Mouse (Mus musculus) limb, embryonic 12.5 days (tissue): ENCODE data around the gene Mrps6. TPM values are rescaled to one million over a fixed set of nuclear protein-coding genes. Genes with fewer than 3 reads are reported as not detected.

Source experiments
- ATAC-seq: fragments of 200-750 bp; cut with Nextera tagmentation; 2 replicates; pipeline ENCODE4 v1.8.0; 2017; ENCODE audit warnings: low read depth, moderate TSS enrichment; ENCODE audit not compliant: insufficient number of reproducible peaks, insufficient read depth, low FRiP score, low TSS enrichment
- H3K27ac ChIP-seq: fragments of 300-500 bp; sonication (generic); 2 replicates; pipeline ENCODE4 v1.5.1; 2016; ENCODE audit warnings: mild to moderate bottlenecking, moderate library complexity
- H3K27me3 ChIP-seq: fragments of 300-500 bp; sonication (generic); 2 replicates; pipeline ENCODE4 v1.6.1; 2016; ENCODE audit warnings: mild to moderate bottlenecking, moderate library complexity
- H3K36me3 ChIP-seq: fragments of 300-500 bp; sonication (generic); 2 replicates; pipeline ENCODE4 v1.6.1; 2016; ENCODE audit warnings: mild to moderate bottlenecking, moderate library complexity
- H3K4me1 ChIP-seq: fragments of 300-500 bp; sonication (generic); replicated peaks from 2 replicates; pipeline ENCODE4 v1.6.1; 2016
- H3K4me2 ChIP-seq: fragments of 300-500 bp; sonication (generic); 2 replicates; pipeline ENCODE4 v1.6.1; 2016; ENCODE audit warnings: mild to moderate bottlenecking, moderate library complexity
- H3K4me3 ChIP-seq: fragments of 300-500 bp; sonication (generic); replicated peaks from 2 replicates; pipeline ENCODE4 v1.5.1; 2016; ENCODE audit warnings: mild to moderate bottlenecking
- H3K9ac ChIP-seq: fragments of 300-500 bp; sonication (generic); replicated peaks from 2 replicates; pipeline ENCODE4 v1.6.1; 2016; ENCODE audit warnings: mild to moderate bottlenecking, moderate library complexity
- H3K9me3 ChIP-seq: fragments of 300-500 bp; sonication (generic); 2 replicates; pipeline ENCODE4 v1.6.1; 2016; ENCODE audit warnings: mild to moderate bottlenecking, moderate library complexity
- WGBS: fragments of 180-500 bp; shearing (Covaris S2); methylation state at CpG from one replicate; pipeline ENCODE4 v1.1.7; 2016; 5-methylcytosine and 5-hydroxymethylcytosine counted together
- polyA plus RNA-seq: library from polyadenylated mRNA; unstranded; fragments of >200 nt; fragmentation: Nextera tagmentation; extraction: Ambion mirVana; gene quantifications from 2 replicates; pipeline ENCODE4 v1.2.1, GENCODE M21; 2016

Mrps6 gene
- polyA plus RNA-seq = 87.5 and 98.7 TPM in 2 replicates

DNA sequence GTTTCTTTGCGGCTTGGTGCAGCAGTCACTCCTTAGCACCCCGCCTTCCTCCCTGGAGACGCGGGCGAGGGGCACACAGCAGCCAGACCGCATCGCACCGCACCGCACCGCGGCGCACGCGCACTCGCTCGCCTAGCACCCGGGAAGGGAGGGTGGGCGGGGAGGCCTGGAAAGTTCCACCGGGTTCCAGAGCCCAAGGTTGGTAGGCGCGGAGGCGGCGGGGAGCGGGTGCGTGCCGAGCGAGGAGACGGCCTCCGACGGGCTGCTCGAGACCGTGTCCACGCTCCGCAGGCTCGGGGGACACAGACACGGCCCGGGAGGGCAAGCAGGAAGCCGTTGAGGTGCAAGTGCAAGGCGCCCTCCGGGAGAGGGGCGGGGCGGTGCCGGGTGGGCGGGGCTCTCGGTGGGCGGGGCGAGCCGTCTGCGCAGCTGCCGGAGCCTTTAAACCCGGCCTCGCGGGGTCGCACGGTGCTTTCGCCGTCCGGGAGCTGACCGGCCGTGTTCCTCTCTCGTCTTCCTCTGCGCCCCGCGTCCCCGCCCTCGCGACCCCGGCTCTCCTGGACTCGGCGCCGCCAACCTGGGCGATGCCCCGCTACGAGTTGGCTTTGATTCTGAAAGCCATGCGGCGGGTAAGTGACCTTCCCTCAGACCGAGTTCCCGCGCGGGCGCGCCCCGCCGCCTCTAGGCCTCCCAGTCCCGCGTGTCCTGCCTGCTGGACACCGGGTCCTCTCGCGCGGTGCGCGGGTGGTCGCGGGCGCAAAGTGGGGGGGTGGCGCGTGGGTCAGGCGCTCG, at the start of gene Mrps6, which contains the start of the genes Gm49711 and Slc5a3:
Mrps6 (plus strand) TSS at position 419 of the 792 bp plus-strand sequence.
Gm49711 (plus strand) TSS at position 465 of the 792 bp plus-strand sequence.
Slc5a3 (plus strand) TSS at position 471 of the 792 bp plus-strand sequence.
- ATAC-seq = peak; percentile 82
- H3K9me3 ChIP-seq = peaks cover 17% of the 10 kb centered on the region

GRCm38 (mm10) chr16:92009586-92009985, 48.5 kb upstream of the Mrps6 start:
- no peak overlapping the region for H3K4me3 ChIP-seq
- peaks cover 6% of the 10 kb centered on the region; the same call in 1 of the 2 replicates for H3K9me3 ChIP-seq
- H3K36me3 ChIP-seq = no peaks in the 10 kb centered on the region
- no peaks in the 10 kb centered on the region for H3K4me1 ChIP-seq
- no peaks in the 10 kb centered on the region for H3K27me3 ChIP-seq
- no peak for ATAC-seq
- no peak overlapping the region for H3K27ac ChIP-seq
- no peak overlapping the region for H3K9ac ChIP-seq
- WGBS = 92% methylated on average over 2 of the region's 2 CpGs
- no peak overlapping the region for H3K4me2 ChIP-seq

More for the DNA sequence above, at the start of gene Mrps6, which contains the start of the genes Gm49711 and Slc5a3:
- under 1% methylated on average over 91 of the region's 99 CpGs for WGBS
- Histone ChIP-seq H3K36me3 (peaks cover 28% of the 10 kb centered on the region), H3K27me3 (no peaks in the 10 kb centered on the region), H3K9ac (peak within 1 kb of the TSS; percentile 89), H3K4me3 (peak within 1 kb of the TSS; percentile 96), H3K4me2 (peak within 1 kb of the TSS; percentile 84), H3K4me1 (peaks cover 24% of the 10 kb centered on the region), H3K27ac (peak within 1 kb of the TSS; percentile 79)

GRCm38 (mm10) chr16:92016792-92017191, 41.3 kb upstream of the Mrps6 start:
- Histone ChIP-seq H3K27ac (no peak overlapping the region), H3K36me3 (no peaks in the 10 kb centered on the region), H3K4me3 (no peak overlapping the region), H3K4me2 (no peak overlapping the region), H3K9me3 (no peaks in the 10 kb centered on the region), H3K4me1 (0 out of 2 replicates have a peak, but pooled peaks cover 8% of the 10 kb centered on the region), H3K27me3 (no peaks in the 10 kb centered on the region), H3K9ac (no peak overlapping the region)
- no peak for ATAC-seq
- 80% methylated on average over 8 of the region's 8 CpGs for WGBS

GRCm38 (mm10) chr16:92019141-92020118, 38.6 kb upstream of the Mrps6 start:
- no peak for ATAC-seq
- H3K4me3 ChIP-seq = peak overlapping the region; percentile 33
- peak overlapping the region; percentile 35; the same call in 1 of the 2 replicates for H3K27ac ChIP-seq

GRCm38 (mm10) chr16:92021656-92022400, 36.2 kb upstream of the Mrps6 start:
- Histone ChIP-seq H3K4me3 (no peak overlapping the region), H3K27ac (no peak overlapping the region), H3K4me2 (no peak overlapping the region), H3K36me3 (no peaks in the 10 kb centered on the region), H3K9ac (no peak overlapping the region), H3K9me3 (no peaks in the 10 kb centered on the region), H3K4me1 (0 out of 2 replicates have a peak, but pooled peaks cover 8% of the 10 kb centered on the region), H3K27me3 (no peaks in the 10 kb centered on the region)
- WGBS = 84% methylated on average over 12 of the region's 12 CpGs
- no peak for ATAC-seq

More at GRCm38 (mm10) chr16:92019141-92020118, 38.6 kb upstream of the Mrps6 start:
- Histone ChIP-seq H3K9ac (peak overlapping the region; percentile 58), H3K36me3 (no peaks in the 10 kb centered on the region), H3K27me3 (no peaks in the 10 kb centered on the region), H3K9me3 (no peaks in the 10 kb centered on the region), H3K4me2 (peak overlapping the region; percentile 54), H3K4me1 (0 out of 2 replicates have a peak, but pooled peaks cover 8% of the 10 kb centered on the region)
- whole genome bisulfite sequencing = 11% methylated on average over 26 of the region's 26 CpGs

GRCm38 (mm10) chr16:92022494-92023283, 35.4 kb upstream of the Mrps6 start:
- 0 out of 2 replicates have a peak, but pooled peaks cover 8% of the 10 kb centered on the region for H3K4me1 ChIP-seq
- no peaks in the 10 kb centered on the region for H3K36me3 ChIP-seq
- no peak overlapping the region for H3K27ac ChIP-seq
- ATAC-seq = no peak
- no peak overlapping the region for H3K4me2 ChIP-seq
- H3K9me3 ChIP-seq = no peaks in the 10 kb centered on the region
- 70% methylated on average over 20 of the region's 20 CpGs for WGBS
- H3K9ac ChIP-seq = no peak overlapping the region
- no peaks in the 10 kb centered on the region for H3K27me3 ChIP-seq
- no peak overlapping the region for H3K4me3 ChIP-seq

DNA sequence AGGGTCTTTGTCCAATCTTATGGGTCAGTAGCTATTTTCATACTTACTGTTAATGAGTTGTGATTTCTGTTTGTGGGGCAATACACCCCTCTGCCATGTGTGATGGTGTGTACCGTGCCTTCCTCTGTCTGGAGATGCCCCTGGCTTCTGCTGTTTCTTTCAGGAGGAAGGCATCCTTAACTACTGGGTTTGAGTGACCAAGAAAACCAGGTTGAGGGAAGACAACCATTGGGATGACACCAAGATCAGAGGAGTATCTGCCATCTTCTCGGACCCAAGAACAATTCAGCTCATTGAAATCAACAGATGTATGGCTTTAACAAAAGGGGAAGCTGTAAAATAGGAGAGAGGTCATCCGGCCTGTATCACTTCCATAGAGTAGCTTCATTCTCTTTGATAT, 24.8 kb upstream of the Mrps6 start:
- no peak for ATAC-seq
- no peaks in the 10 kb centered on the region for H3K27me3 ChIP-seq
- no peaks in the 10 kb centered on the region for H3K36me3 ChIP-seq
- H3K4me2 ChIP-seq = no peak overlapping the region
- no peak overlapping the region for H3K27ac ChIP-seq
- no peak overlapping the region for H3K9ac ChIP-seq
- H3K4me1 ChIP-seq = no peaks in the 10 kb centered on the region
- WGBS = 84% methylated on average over 3 of the region's 3 CpGs
- H3K9me3 ChIP-seq = no peaks in the 10 kb centered on the region
- H3K4me3 ChIP-seq = no peak overlapping the region

- H3K4me2 ChIP-seq = no peak overlapping the region
- ATAC-seq = no peak
- H3K27me3 ChIP-seq = no peaks in the 10 kb centered on the region
- H3K9ac ChIP-seq = no peak overlapping the region
- H3K36me3 ChIP-seq = no peaks in the 10 kb centered on the region
- no peaks in the 10 kb centered on the region for H3K4me1 ChIP-seq
- 75% methylated on average over 5 of the region's 5 CpGs for WGBS
- H3K9me3 ChIP-seq = 0 out of 2 replicates have a peak, but pooled peaks cover under 1% of the 10 kb centered on the region
- no peak overlapping the region for H3K27ac ChIP-seq
- H3K4me3 ChIP-seq = no peak overlapping the region
Observed at GRCm38 (mm10) chr16:92034676-92035075, 23.4 kb upstream of the Mrps6 start.

DNA sequence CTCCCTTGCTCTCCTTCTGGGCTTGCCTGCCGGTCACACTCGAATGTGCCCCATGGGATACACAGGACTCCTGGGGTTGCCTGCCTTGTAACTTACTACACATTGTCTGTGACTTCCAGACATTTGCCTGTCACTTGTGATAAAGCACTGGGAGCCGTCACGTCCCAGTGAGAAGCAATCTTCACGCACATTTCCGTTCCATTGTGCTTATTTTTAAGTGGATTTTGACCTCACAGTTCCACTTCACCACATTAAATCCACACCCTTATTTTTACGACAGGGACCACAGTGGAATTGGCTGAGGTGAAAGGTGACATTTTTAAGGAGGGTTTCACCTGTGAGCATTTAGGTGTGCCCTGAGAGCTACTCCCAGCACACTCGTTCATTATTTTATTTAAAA, 21.4 kb upstream of the Mrps6 start:
- Histone ChIP-seq H3K4me2 (no peak overlapping the region), H3K9ac (no peak overlapping the region), H3K27ac (no peak overlapping the region), H3K9me3 (peaks cover 5% of the 10 kb centered on the region; the same call in 1 of the 2 replicates), H3K36me3 (no peaks in the 10 kb centered on the region), H3K4me3 (no peak overlapping the region), H3K27me3 (no peaks in the 10 kb centered on the region), H3K4me1 (no peaks in the 10 kb centered on the region)
- 58% methylated on average over 8 of the region's 8 CpGs for WGBS
- no peak for ATAC-seq
